Mouse (Mus musculus): ENCODE measurements around the gene Dido1.

Dido1 gene

GRCm38 (mm10) chr2:180684031-180684430 lies 25.8 kb downstream of the Dido1 start:
- DNase-seq (ENCODE audit: low spot score), result no peak

- DNase-seq (ENCODE audit: low spot score), result no peak
Observed at GRCm38 (mm10) chr2:180683524-180683923, 26.3 kb downstream of the Dido1 start.

GRCm38 (mm10) chr2:180681225-180681624 lies 28.6 kb downstream of the Dido1 start:
- no peak for DNase-seq (ENCODE audit: low spot score)

- no peak for DNase-seq (ENCODE audit: low spot score)
Observed at GRCm38 (mm10) chr2:180678609-180679140, 31.1 kb downstream of the Dido1 start.

DNA sequence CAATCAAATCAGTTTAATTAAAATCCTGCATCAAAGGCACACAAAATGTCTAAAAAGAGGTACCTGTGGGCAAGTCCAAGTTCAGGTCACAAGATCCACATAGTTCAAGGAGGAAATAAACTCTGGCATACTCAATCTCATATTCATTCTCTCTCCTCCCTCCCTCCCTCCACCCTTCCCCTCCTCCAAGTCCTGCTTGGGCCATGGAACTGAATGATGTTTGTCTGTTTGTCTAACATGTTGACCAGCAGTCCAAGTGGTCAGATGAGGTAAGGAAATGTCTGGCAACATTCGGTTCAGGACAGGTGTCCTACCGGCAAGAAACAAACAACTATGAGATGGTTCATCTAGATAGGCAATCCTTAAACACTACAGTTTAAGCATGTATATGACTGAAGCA lies 33.1 kb downstream of the Dido1 start:
- DNase-seq (ENCODE audit: low spot score), result no peak

- no peak for DNase-seq (ENCODE audit: low spot score)
Observed at GRCm38 (mm10) chr2:180662008-180662407, 47.8 kb downstream of the Dido1 start.

DNA sequence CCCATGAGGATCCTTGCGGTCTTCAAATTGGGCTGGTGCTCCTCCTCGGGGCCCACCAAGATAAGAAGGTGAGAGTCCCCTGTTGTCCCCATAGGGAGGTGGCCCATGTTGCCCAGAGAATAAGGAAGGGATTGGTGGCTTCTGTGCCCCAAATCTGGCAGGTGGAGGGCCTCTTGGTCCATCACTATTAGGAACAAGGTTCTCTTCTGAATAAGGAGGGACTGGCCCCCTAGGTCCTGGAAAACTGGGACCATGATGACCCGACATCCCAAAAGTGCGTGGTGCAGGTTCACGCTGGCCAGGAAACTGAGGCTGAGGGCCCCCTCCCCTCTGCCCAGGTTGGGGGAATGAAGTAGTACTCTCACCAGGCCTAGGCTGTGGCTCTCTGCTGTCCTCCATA lies 49.3 kb downstream of the Dido1 start:
- no peak for DNase-seq (ENCODE audit: low spot score)

GRCm38 (mm10) chr2:180659353-180660150 lies 50.2 kb downstream of the Dido1 start:
- DNase-seq (ENCODE audit: low spot score), result peak; percentile 52

DNA sequence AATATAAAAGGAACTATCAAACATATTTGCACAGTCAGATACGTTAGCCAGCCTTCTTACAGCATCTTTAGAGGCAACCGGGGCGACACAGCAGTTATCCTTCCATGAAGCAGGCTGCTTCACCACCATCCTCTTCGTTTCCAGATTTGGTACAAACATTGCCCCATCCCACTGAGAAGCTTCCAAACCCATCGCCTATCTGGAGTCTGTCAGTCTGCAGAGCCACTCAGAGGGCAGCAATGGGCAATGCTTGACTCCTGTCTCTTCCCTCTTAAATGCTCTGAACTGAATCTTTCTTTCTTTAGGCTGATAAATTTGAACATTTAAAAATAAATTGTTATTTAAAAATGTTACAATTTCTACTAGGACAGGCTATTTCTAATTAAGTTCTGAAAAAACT lies 51.4 kb downstream of the Dido1 start:
- no peak for DNase-seq (ENCODE audit: low spot score)

- DNase-seq (ENCODE audit: low spot score), result peak; percentile 38
Observed at GRCm38 (mm10) chr2:180657394-180658013, 52.3 kb downstream of the Dido1 start.

DNA sequence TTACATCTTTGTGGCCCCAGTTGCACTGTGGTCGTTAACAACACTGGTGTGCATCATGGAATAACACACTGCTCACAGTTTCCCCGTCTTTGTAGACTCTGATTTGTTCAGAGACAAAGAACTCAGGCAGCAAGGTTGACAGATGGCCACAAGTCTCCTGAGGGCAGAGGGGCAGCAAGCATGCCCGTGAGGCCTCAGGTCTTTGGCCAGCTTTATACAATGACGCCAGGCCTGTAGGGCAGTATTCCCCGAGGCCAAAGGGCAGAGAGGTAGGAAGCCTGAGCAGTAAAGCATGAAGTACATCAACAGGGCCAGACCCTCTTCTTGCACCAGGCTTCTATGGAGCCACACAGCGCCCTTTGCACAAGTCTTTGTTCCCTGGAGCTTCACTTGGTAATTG lies 54.6 kb downstream of the Dido1 start:
- DNase-seq (ENCODE audit: low spot score), result no peak

GRCm38 (mm10) chr2:180654666-180655065 lies 55.1 kb downstream of the Dido1 start:
- DNase-seq (ENCODE audit: low spot score), result no peak

DNA sequence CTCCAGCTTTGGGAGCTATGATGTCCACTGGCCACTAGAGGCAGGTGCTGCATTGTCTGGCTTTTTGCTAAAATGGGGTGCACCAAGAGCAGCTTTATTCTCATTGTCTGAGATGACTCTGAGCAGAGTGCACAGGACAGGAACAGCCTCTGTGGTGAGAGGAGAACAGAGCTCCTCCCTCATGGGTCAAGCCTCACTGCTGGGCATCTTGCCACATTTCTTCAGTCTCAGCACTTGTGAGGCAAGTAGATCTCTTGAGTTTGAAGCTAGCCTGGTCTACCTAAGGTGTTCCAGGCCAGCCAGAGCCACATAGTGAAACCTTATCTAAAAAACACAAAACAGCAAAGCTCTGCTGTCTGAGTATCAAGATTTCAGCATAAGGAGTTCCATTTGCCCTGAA lies 63.0 kb downstream of the Dido1 start:
- DNase-seq (ENCODE audit: low spot score), result no peak

DNA sequence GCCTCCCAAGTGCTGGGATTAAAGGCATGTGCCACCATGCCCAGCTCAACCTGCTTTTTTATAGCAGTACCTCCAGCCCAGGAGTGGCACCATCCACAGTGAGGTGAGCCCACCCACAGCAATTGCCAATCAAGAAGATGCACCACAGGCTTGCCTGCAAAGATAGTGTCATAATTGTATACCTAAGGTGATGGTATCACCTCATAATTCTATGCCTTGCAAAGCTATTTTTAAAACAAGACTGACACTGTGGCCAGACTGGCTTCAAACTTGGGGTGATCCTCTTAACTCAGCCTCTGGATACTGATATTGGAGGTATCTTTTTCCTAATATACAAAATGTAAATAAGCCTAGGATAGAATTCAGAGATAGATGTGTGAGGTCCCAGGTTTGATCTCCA lies 66.2 kb downstream of the Dido1 start:
- no peak for DNase-seq (ENCODE audit: low spot score)

GRCm38 (mm10) chr2:180642555-180643260 lies 67.1 kb downstream of the Dido1 start, which contains the start of gene Tcfl5:
Gene Tcfl5, minus strand, starts transcription at chr2:180642708.
- DNase-seq (ENCODE audit: low spot score), result peak; percentile 88

GRCm38 (mm10) chr2:180641576-180642554 lies 67.9 kb downstream of the Dido1 start:
- peak; percentile 74 for DNase-seq (ENCODE audit: low spot score)

- DNase-seq (ENCODE audit: low spot score), result no peak
Observed at GRCm38 (mm10) chr2:180611882-180612281, 97.9 kb downstream of the Dido1 start.

DNA sequence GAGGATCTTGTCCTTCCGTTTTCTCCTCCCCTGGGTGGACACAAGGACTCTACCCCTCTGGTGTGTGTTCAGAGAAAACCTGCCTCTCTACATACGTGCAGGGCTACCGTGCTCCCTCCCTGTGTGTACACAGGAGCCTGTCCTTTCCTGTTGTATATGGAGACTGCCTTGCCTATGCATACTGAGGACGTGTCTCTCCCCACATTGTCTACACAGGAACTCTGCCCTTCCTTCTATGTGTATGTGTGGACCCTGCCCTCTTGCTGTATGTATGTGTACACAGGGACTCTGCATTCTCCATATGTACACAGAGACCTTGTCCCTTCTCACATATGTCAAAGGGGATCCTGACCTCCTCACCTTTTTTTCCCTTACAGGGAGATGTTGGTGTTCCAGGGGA lies 99.5 kb downstream of the Dido1 start:
- no peak for DNase-seq (ENCODE audit: low spot score)
